Comparison of ENCODE assay signal across 16 mouse cellular contexts in genomic region chr7:111770585-111770984, GRCm38 (mm10). TPM values are rescaled to one million over a fixed set of nuclear protein-coding genes. Genes with fewer than 3 reads are reported as not detected.
"Had no signal": no experiment of that assay in that cellular context is flagged by ENCODE, and none has a peak within 500 bp of the region (broad histone marks: within the 10 kb centered on the region; RNA-seq: fewer than 3 reads in every experiment).

No protein-coding gene starts in this region.

- H3K36me3 ChIP-seq: limb, embryonic 12.5 days; limb, embryonic 15.5 days; lung, embryonic 15.5 days had no signal

- H3K4me2 ChIP-seq: hindbrain, embryonic 14.5 days; limb, embryonic 12.5 days; limb, embryonic 15.5 days; liver, embryonic 11.5 days; lung, embryonic 15.5 days; midbrain, embryonic 11.5 days had no signal

- DNase-seq: left cerebral cortex, postnatal 4 days; liver, postnatal 0 days; midbrain, embryonic 14.5 days; thymus, adult 18-20 months; thymus, postnatal 14 days; thymus, postnatal 4 days had no signal

- H3K27ac ChIP-seq: hindbrain, embryonic 14.5 days; hindbrain, postnatal 0 days; limb, embryonic 12.5 days; limb, embryonic 15.5 days; liver, embryonic 14.5 days; lung, embryonic 15.5 days had no signal

- H3K9me3 ChIP-seq: limb, embryonic 12.5 days; limb, embryonic 15.5 days; lung, embryonic 15.5 days had no signal

- H3K9ac ChIP-seq: hindbrain, embryonic 14.5 days; limb, embryonic 12.5 days; limb, embryonic 15.5 days; liver, embryonic 14.5 days; liver, postnatal 0 days; lung, embryonic 15.5 days had no signal

- H3K27me3 ChIP-seq: limb, embryonic 15.5 days; lung, embryonic 15.5 days had no signal

- H3K4me3 ChIP-seq: limb, embryonic 12.5 days; limb, embryonic 15.5 days; lung, embryonic 15.5 days had no signal

- ATAC-seq: hindbrain, postnatal 0 days; inflammation-experienced regulatory T-cells, adult 6 months; intestine, embryonic 16.5 days; liver, postnatal 0 days had no signal

RNA-seq across cellular contexts. Expression of gene Galnt18, which starts 9.2 kb away (rescaled TPM):
- polyA plus RNA-seq: inflammation-experienced regulatory T-cells, adult 6 months had no signal
